Mouse (Mus musculus) thymus, adult 2 months (tissue): ENCODE measurements at regions not wholly inside any gene's neighbourhood (a gene's known extent, or its start where the extent isn't known, plus 50 kb on each side); places are given as distances from the start of the nearest gene placed in this dataset.

Experiments
- DNase-seq: peaks from one replicate; pipeline ENCODE4 v3.0.0; 2021
- H3K27ac ChIP-seq: fragments of 200-500 bp; 2 replicates; pipeline ENCODE4 v1.5.1; 2012; ENCODE audit warnings: low read length, control low read depth; ENCODE audit not compliant: control insufficient read depth, insufficient read depth
- H3K27me3 ChIP-seq: fragments of 200-500 bp; 2 replicates; pipeline ENCODE4 v1.6.1; 2012; ENCODE audit warnings: mild to moderate bottlenecking, low read length, moderate library complexity, mixed read lengths; ENCODE audit not compliant: control insufficient read depth, insufficient read depth
- H3K36me3 ChIP-seq: fragments of 200-500 bp; 2 replicates; pipeline ENCODE4 v1.6.1; 2012; ENCODE audit warnings: mild to moderate bottlenecking, low read length, moderate library complexity; ENCODE audit not compliant: control insufficient read depth, insufficient read depth
- H3K4me1 ChIP-seq: fragments of 200-500 bp; replicated peaks from 2 replicates; pipeline ENCODE4 v1.6.1; 2012; ENCODE audit warnings: low read length; ENCODE audit not compliant: control insufficient read depth, insufficient read depth
- H3K4me3 ChIP-seq: fragments of 200-500 bp; 2 replicates; pipeline ENCODE4 v1.5.1; 2012; ENCODE audit warnings: mild to moderate bottlenecking, low read length, control low read depth, moderate library complexity; ENCODE audit not compliant: control insufficient read depth, insufficient read depth
- CTCF ChIP-seq: fragments of 200-500 bp; IDR thresholded peaks from 2 replicates; pipeline ENCODE4 v1.5.1; 2012; ENCODE audit warnings: mild to moderate bottlenecking, control low read depth, low read length, moderate library complexity, borderline replicate concordance; ENCODE audit not compliant: control insufficient read depth, poor library complexity, insufficient read depth; ENCODE audit errors: extremely low read depth
- POLR2A ChIP-seq: fragments of 200-500 bp; IDR thresholded peaks from 2 replicates; pipeline ENCODE4 v1.6.1; 2012; ENCODE audit warnings: mild to moderate bottlenecking, low read length, control low read depth, moderate library complexity; ENCODE audit not compliant: control insufficient read depth, poor library complexity, insufficient read depth; ENCODE audit errors: extremely low read depth
- WGBS: fragments of 180-500 bp; shearing (Covaris S2); methylation state at CpG from one replicate; pipeline ENCODE4 v1.1.7; 2018; 5-methylcytosine and 5-hydroxymethylcytosine counted together

- TF ChIP-seq POLR2A (no peak), CTCF (no peak)
- WGBS = 93% methylated on average over 14 of the region's 14 CpGs
- Histone ChIP-seq H3K27me3 (no peaks in the 10 kb centered on the region), H3K4me3 (no peak overlapping the region), H3K36me3 (no peaks in the 10 kb centered on the region), H3K27ac (no peak overlapping the region), H3K4me1 (no peaks in the 10 kb centered on the region)
- no peak for DNase-seq
Observed at GRCm38 (mm10) chr4:35354046-35354445, 128.1 kb upstream of the C9orf72 start.

- H3K4me3 ChIP-seq = no peak overlapping the region
- no peak overlapping the region for H3K27ac ChIP-seq
- no peaks in the 10 kb centered on the region for H3K36me3 ChIP-seq
- no peak for DNase-seq
- no peaks in the 10 kb centered on the region for H3K4me1 ChIP-seq
- no peaks in the 10 kb centered on the region for H3K27me3 ChIP-seq
- WGBS = 91% methylated on average over 1 of the region's 1 CpGs
- TF ChIP-seq CTCF = no peak
- TF ChIP-seq POLR2A = no peak
Observed at GRCm38 (mm10) chr4:35352606-35353005, 126.6 kb upstream of the C9orf72 start.

- no peak for DNase-seq
- no peak for TF ChIP-seq POLR2A
- Histone ChIP-seq H3K4me3 (no peak overlapping the region), H3K4me1 (no peaks in the 10 kb centered on the region), H3K27ac (no peak overlapping the region), H3K27me3 (no peaks in the 10 kb centered on the region), H3K36me3 (no peaks in the 10 kb centered on the region)
- WGBS = 87% methylated on average over 3 of the region's 3 CpGs
Observed at GRCm38 (mm10) chr4:35350465-35350864, 124.5 kb upstream of the C9orf72 start.

GRCm38 (mm10) chr4:35347609-35348008 lies 121.6 kb upstream of the C9orf72 start:
- Histone ChIP-seq H3K4me3 (no peak overlapping the region), H3K27me3 (no peaks in the 10 kb centered on the region), H3K4me1 (no peaks in the 10 kb centered on the region), H3K36me3 (no peaks in the 10 kb centered on the region), H3K27ac (no peak overlapping the region)
- 97% methylated on average over 3 of the region's 3 CpGs for WGBS
- TF ChIP-seq CTCF (no peak), POLR2A (no peak)
- DNase-seq = no peak

- TF ChIP-seq POLR2A = no peak
- TF ChIP-seq CTCF = no peak
- Histone ChIP-seq H3K36me3 (no peaks in the 10 kb centered on the region), H3K27me3 (no peaks in the 10 kb centered on the region), H3K4me3 (no peak overlapping the region), H3K27ac (no peak overlapping the region), H3K4me1 (no peaks in the 10 kb centered on the region)
- no peak for DNase-seq
- WGBS = 92% methylated on average over 1 of the region's 1 CpGs
Observed at GRCm38 (mm10) chr4:35343751-35344150, 117.8 kb upstream of the C9orf72 start.

GRCm38 (mm10) chr4:35331161-35331560 lies 105.2 kb upstream of the C9orf72 start:
- Histone ChIP-seq H3K27me3 (no peaks in the 10 kb centered on the region), H3K4me1 (no peaks in the 10 kb centered on the region), H3K36me3 (no peaks in the 10 kb centered on the region), H3K4me3 (no peak overlapping the region), H3K27ac (no peak overlapping the region)
- WGBS = 92% methylated on average over 1 of the region's 1 CpGs
- DNase-seq = no peak
- TF ChIP-seq CTCF (no peak), POLR2A (no peak)

- TF ChIP-seq POLR2A (no peak), CTCF (no peak)
- H3K4me1 ChIP-seq = no peaks in the 10 kb centered on the region
- H3K4me3 ChIP-seq = no peak overlapping the region
- no peak for DNase-seq
- no peak overlapping the region for H3K27ac ChIP-seq
- no peaks in the 10 kb centered on the region for H3K27me3 ChIP-seq
- H3K36me3 ChIP-seq = no peaks in the 10 kb centered on the region
Observed at GRCm38 (mm10) chr4:35325300-35325699, 99.3 kb upstream of the C9orf72 start.
